Mouse (Mus musculus) right cerebral cortex, postnatal 4 days (tissue): ENCODE results near the gene Akap7.
"Not testable (repeated sequence)": the region's sequence is repeated elsewhere in the genome, so short reads cannot be mapped to it uniquely, and the experiment has no call there.

Experiments used
- DNase-seq: peaks from one replicate; pipeline ENCODE4 v3.0.0-alpha.2; 2022

Akap7 gene

DNA sequence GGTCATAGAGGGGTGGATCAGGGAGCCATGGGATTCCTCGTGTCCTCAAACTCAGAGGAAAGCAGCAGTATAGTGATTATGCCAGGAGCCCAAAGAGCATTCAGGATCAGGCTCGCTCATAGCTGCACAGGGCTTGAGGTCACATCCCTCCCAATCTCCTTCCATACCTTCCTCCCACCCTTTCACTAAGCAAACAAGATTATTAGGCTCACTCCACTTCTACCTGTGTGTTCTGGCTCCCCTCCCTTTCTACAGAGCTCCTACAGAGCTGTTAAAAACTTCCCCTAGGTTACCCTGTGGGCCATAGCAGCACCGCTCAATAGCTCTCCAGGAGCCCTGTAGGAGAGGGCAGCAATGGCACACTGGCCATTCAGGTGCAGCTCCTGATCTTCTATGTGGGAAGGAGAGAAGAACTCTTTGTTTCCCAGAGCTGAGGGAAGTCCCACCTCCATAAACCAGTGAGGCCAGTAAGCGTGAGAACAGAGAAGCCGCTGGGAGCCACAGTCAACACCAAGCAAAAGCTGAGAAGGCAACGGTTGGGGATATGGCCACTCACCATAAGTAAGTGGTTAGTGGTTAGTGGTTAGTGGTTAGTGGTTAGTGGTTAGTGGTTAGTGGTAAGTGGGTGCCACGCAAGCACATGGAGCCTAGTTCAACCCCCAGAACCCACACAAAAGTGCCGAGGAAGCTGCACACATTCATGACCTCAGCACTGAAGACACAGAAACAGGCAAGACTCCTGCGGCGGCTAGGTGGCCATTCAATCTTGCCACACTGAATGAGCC is 122.7 kb downstream of the Akap7 start:
- no peak for DNase-seq

DNA sequence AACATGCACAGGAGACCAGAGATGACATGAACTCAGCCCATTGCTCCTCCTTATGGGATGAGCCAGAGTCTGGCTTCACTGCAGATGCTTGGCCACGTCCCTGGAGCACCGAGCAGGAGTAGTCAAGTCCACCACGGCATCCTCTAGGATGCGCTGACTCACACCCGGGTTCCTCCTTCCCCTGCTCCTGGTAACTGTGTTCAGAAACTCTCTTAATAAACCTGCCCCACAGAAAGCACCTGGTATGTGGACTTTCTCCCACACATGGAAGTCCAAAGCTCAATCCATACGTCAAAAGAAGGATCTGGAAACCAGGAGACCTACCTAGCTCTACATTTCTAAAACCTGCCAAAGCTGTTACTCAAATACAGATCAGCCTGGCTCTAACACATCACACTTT is 124.4 kb downstream of the Akap7 start:
- no peak for DNase-seq

DNA sequence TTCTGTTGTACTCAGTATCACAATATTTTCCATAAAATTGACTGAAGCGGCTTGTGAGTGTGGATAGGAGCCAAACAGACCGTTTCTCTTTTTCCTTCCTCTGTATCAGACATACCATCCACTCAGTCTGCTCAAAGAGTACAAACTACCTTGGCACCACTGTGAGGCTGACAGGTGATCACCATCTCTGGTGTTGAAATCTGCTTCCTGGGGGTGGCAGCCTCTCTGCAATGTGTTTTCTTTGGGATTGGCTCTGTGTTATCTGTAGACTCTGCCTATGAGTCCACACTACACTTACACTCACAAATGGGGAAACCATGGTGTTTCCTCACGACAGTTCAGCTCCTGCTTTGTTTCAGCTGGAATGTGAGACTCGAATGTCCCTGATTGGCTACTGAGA is 128.6 kb downstream of the Akap7 start:
- DNase-seq, result no peak

DNA sequence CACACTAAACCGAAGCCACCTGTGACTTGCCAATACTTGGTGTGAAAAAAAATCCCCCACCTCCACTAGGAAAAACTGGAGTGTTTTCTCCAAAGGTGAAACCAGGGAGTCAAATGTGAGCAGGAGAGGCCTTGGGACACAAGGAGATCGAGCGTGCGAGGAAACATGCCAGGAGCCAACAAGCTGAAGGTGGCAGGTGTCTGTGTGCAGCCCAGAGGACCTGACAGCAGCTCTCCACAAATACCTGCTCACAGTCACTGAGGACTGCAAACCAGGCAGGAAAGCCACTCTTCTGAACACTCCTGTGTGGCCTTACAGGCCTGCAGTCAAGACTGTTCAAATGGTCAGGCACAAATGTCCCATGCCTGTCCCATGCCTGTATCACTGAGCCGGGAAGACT is 130.4 kb downstream of the Akap7 start:
- DNase-seq, result no peak

DNA sequence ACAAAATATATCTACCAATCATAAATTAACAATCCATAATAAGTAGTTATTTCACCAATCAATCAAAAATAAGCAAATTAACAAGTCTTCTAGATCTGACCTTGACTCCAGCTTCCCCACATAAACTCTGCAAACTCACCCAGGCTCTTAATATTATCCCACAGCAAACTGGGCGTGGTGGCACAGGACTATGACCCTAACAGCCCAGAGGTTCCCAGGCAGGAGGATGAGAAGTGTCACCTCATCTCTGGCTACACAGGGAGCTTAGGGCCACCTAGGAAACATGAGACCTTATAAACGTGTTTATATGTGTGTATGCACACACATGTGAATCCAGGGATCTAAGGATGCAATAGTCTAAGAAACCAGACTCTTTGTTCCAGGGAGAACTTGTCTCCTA is 132.8 kb downstream of the Akap7 start:
- no peak for DNase-seq

DNA sequence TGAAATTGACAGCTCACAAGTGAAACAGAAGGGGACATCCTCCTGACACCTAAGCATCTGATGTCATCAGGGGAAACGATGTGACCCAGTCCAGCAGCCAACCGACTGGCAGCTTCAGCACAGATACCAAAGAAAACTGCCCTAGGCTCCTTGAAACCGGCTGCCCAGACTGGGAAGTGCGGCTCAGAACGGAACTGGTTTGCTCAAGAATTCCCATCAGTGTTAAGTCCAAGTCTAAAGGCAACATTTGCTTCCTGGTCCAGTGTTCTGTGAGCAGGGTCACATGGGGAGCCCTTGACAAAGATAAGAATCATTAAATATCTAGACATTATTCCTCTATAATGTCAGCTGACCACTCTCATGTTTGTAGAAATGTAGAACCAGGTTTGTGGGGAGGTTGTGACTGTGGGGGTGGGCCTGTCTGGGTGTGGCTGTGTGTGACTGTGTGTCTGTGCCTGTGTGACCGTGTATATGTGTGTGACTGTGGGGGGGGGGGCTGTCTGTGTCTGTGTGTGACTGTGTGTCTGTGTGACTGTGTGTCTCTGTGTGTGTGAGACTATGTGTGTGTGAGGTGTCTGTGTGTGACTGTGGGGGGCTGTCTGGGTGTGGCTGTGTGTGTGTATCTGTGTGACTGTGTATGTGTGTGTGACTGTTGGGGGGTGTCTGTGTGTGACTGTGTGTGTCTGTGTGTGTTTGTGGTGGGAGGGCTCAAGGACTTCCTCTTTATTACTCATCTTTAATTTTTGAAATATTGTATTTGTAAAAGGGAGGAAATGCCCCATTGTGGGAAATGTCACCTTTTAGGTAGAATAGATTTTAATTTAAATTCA is 140.1 kb downstream of the Akap7 start:
- no peak for DNase-seq

DNA sequence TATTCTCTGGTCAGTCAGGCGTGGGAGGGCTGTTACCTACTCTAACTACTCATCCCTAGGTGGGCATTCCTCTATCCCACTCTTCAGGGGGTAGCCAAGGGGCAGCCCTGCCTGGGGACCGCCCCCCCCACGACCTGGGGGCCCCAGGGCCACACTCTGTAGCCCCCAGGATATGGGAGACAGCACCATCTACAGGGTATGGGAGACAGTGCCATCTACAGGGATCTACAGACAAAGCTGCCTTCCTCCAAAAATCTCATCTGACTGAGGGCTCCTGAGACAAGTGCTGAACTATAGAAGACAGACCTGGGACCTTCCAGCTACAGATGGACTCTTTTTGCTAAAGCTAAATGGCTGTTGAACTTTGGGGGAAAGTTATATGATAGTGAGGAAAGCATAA is 144.2 kb downstream of the Akap7 start:
- DNase-seq, result not testable (repeated sequence)

DNA sequence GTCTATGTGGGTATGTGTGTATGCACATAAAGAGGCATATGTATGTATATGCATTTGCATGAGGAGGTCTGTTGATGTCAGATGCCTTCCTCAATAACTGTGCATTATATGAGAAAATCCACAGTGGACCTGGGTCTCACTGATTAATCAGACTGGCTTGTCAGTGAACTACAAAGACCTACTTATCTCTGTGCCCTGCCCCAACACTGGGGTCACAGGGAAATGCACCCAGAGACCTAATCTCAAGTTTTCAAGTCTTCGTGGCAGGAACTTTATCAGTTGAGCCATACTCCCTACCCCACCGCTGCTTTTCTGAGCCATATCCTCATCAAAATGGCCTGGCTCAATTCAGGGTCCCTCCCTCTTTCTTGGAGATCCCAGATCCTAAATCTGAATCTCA is 146.0 kb downstream of the Akap7 start:
- no peak for DNase-seq

DNA sequence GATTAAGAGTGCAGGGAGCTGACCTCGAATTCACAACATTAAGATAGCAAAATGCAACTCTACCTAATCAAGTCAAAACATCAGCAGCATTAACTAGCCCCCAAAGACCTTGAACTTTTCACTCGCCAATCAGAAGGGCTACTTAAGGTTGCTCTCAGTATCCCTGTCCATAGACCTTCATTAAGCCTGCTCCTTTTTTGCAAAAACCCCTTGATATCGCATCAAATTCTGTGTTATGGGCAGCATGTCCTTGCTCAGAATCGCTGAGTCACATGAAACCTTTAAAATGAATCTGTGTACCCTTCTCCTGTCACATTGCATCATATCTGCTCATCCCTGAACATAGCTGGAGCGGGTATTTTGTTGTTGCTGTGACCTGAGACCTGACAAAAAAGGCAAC is 149.0 kb downstream of the Akap7 start:
- no peak for DNase-seq

DNA sequence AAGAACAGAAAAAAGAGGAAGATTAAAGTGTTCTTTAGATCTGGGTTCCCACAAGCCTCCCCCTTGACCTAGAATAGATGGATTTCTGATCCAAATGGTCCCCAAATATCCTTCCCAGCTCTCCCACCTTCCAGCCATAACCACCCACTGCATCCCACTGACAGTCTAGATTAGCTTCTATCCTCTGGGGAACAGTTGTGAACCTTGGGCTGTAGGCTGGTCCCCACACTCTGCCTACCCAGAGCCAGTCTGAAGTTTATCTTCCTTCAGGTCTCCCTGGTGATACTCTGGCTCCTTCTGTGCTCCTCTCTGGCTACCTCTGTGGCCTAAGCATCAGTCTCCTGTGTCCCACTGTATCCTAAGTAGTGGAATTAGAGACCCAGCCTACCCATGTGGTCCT is 150.3 kb downstream of the Akap7 start:
- DNase-seq, result no peak

DNA sequence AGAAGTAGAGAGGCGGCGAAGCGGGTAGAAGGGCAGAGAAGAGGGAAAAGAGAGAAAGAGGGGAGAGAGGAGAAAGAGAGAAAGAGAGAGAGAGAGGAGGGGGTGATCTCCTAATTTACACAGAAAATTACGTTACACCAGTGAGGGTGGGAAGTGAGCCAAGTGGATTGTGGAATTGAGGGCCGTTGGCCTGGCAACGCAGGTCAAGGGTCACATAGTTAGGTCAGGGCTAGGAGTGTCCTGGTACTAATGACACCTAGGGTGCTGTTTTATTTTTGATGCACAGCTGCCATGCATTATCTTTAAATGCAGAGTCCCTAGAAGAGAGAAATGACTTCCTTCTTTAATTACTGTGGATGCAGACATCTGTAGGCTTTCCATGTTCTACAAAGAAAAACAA is 153.4 kb downstream of the Akap7 start:
- DNase-seq, result no peak

DNA sequence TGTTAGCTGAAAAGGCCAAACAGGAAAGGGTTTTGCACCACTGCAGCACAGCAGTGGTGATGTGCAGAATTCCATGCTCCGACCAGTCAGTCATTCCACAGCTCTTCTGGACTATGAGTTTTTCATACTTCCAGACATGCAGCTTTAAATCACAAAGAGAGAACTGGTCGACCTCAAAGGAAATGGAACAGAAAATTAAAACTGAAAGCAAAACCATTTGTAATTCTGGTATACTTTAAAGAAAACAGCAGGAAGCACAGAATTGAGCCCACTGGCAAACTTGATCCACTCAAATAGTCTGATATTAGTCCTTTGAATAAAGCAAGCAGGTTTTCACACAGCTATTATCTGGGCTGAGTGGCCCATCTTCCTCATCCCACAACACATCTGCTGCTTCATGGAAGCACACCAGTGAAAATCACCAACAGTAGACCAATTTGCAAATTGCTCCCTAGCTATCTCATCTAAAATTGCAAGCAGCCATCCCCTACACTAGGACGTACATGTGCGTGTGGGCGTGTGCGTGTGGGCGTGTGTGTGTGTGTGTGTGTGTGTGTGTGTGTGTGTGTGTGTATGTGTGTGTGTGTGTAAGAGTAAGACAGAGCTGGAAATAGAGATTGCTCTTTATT is 156.4 kb downstream of the Akap7 start:
- no peak for DNase-seq

DNA sequence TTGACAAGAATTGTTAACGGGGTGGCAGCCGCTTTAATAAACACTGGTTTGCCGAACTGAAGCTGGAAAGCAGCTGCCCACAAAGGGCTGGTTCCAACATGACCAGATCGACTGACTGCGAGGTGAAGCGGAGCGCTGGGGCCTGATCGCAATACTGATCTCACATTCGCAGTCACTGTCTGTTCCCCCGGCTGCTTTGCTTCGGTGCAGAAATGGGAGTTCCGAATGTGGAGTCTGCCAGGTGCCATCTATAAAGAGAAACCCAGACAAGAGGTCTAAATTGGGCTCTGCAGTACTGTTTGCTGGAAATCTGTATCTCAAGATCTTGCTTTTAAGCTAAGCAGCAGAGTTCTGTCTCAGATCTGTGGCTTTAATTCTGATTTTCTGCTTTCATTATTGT is 161.8 kb downstream of the Akap7 start:
- peak; percentile 57 for DNase-seq

DNA sequence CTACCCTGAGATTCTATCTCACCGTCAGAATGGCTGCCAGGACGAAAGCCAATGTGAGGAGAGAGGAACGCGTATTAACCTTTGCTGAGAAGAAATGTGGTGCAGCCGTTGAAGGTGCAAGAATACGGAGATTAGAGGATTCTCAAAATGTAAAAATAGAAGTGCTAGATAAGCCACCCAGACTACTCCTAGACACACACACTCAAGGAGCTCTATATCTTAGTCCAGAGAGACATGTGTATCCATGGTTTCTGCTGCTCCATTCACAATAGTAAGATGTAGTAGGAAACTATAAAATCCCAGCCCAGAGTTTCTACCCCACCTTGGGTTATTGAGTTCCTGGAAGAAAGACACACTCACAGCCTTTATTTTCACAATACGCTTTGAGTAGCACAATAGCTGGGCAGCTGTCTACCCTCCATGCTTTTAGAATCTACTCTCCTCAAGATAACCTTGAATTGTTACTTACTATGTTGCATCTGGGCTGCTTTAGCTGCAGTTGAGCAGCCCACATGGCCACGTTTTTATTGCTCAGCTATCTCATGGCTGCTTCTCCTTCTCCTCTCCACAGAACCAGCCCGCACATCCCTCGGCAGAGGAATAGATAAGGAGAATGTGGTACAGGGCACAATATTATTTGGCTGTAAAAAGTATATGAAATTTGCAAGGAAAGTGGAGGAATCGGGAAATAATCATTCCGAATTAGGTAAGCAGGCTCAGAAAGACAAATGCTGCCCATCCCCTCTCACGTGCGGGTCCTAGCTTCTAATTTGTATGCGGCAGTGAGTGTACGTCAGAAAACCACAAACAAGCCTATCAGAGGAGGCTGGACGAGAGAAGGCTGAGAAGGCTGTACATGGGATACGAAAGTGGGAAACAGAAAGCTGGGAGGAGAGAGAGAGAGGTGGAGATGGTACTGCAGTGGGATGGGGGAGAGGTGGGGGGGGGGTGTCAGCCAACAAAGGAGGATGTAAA is 162.6 kb downstream of the Akap7 start:
- no peak for DNase-seq

DNA sequence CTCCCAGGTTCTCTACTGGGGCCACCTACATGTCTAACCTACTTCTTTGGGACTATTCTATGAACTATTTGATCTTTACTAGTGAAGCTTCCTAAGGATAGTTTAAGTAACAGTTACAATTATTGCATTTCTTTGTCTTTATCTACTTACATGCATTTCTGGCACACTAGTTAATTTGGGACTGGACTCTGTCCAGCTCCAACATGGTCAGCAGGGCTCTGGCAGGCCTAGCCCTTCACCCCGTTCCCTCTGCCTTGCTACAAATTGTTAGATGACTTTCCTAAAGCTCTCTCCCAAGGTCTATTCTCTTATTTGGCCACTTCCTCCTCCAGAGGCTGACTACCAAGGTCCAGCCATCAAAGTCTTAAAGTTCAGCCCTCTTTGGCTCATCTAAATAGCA is 165.9 kb downstream of the Akap7 start:
- no peak for DNase-seq

DNA sequence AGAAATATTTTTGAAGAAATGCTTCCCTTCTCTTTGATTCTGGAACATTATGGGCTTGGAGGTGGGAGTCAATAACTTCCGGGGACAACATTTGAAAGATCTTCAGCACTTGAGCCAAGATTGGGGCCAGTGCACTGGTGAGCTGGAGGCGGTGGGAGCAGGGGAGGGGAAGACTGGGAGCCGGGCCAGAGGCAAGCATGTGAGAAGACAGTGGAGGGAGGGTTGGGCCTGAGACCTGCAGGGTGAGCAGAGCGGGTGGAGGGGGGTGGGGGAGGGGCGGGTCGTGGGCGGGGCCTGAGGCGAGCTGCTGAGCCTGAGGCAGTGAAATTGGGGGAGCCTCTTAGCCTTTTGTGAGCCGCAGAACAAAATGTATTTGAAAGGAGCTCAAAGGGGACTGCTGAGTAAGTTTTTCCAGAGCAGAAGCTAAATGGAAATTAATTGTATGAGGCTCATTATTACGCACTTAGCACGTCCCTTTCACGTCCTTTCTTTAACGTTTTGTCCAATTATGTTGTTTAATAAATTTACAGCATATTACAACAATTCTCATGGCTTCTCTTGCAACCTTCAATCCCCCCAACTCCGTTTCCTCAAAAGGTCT is 167.4 kb downstream of the Akap7 start:
- peak; percentile 54 for DNase-seq

DNA sequence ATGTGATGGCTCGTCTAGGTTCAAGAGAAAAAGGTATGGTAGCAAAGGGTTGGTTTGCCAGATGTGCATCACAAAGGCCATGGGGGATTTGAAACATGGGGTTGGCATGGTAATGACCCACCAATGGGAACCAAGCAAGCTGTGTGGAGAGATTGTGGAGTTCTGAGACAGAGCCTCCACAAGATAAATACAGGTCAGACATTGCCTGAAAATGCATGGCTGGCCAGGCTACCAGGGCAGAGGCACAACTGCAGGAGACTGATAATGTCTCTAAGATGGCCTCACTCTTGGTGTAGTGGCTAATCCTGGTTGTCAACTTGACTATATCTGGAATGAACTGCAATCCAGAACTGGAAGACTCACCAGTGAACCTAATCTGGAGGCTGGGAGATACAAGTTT is 174.1 kb downstream of the Akap7 start:
- DNase-seq, result no peak

DNA sequence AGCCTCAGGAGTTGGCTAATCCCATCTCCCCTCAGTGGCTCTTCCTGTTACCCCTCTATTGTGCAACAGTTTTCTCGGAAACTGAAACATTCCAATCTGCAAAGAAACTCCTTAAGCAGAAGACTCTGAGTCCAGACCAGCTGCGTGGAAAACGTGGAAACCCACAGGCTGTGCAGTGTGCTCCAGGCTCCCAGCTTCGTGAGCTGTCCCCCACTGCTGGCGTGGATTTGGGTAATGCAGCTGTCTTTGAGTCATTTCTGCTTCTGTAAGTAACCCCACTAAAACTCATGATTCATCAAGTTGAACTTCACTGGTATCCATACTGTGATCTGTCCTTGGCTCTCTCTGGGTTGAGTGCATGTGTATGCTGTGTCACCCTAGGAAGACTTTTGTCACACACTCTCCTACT is 179.2 kb downstream of the Akap7 start:
- DNase-seq, result no peak

DNA sequence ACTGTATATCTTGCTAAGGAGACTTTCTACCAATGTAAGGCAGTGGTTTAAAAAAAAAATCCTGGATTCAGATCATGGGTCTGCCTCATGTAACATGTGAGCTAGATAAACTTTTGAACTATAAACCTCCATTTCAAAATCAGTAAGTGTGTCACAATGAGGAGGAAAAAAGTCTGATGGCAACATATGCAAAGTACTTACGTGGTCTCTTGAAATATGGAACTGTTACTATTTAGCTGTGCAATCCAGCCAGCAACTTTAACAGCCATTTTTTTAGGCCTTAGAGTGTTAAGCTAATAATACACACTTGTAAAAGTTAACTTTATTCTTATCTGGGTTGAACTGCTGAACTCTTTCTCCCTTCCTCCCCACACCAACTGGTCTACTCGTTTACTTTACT is 181.6 kb downstream of the Akap7 start:
- DNase-seq, result no peak

DNA sequence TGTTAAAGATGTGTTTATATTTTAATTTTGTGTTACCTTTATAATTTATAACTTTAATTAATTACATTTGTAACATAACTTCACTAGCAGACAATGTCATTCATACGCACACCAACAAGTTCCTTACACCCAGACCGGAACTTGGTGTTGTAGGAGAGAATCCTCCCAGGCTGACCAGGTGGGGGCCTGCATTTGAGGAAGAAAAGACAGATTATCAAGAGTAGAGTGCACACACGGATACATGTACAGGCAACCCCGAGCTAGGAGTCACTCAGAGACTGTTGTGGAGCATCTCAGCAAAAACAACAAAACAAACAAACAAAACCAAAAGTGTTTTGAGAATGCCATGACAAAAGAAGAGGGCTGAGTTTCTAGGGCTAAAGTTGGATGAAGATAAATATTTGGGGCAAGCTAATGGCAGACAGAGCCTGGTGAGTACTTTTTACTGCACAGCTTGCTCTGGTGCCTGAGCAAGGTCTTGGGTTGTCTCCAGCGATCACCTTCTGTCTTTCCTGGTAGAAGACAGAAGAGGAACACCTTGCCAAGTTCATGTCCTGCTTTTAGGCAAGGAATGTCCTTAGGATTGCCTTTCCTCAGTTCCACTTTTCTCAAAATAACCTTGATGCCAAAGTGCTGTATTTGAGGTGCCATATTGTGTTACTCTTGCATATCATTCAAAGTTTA is 186.7 kb downstream of the Akap7 start:
- DNase-seq, result no peak
